Mouse (Mus musculus) mouse trophoblast stem cell (cell line): ENCODE results near the gene Amer2.

ENCODE experiments used
- in situ Hi-C, 2 experiments: fragments of 300-500 bp; cut with MseI, MboI; formaldehyde crosslinking; loops; 2 replicates in 1 of 2; 3 replicates in 1 of 2; pipeline ENCODE4 v1.15.1; 2025

Gene Amer2

DNA sequence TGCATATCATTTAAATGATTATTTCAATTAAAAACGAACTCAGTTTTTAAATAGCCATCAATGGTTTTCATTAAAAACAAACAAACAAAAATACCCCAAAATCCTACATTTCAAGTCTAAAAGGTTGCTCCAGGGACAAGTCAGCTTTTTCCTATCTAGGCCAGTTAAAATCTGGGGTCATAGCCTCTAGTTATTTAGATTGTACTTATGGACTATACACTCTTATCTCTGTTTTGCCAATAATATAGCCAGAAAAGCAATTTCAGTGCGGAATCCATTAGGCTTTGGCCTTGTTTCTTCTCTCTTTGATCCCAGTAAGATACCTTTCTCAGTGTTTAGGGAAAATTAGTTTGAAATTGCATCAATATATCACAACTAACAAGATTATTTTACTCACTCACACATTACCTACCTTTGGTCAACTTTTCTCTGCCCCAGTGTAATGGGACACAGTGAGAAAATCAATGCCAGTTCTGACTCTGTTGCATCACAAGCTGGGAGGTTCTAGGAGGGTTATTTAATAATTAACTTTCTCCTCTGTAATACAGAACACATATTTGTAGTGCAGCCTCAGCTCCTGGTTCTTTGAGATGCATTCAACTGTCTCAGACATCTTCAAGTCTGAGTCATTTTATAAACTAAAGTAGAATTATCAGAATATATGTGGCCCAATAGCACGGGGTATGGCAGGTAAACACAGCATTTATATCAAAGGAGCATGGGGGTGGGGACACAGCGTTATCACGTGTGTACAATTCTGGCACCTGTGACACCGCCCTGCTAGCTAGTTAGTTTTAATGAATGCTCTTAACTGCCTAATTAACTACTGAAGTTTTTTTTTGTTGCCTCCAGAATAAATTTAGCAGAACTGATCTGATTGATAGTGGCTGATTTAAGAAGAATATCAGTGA is 13.8 kb downstream of the Amer2 start:
- in situ Hi-C loops = no loop called here

- in situ Hi-C loops = no loop called here
Measured at GRCm38 (mm10) chr14:60388332-60388731, 15.3 kb downstream of the Amer2 start.

- in situ Hi-C loops = no loop called here
Measured at GRCm38 (mm10) chr14:60392202-60392601, 19.1 kb downstream of the Amer2 start.

- in situ Hi-C loops = no loop called here
Measured at GRCm38 (mm10) chr14:60397321-60397720, 24.3 kb downstream of the Amer2 start.

DNA sequence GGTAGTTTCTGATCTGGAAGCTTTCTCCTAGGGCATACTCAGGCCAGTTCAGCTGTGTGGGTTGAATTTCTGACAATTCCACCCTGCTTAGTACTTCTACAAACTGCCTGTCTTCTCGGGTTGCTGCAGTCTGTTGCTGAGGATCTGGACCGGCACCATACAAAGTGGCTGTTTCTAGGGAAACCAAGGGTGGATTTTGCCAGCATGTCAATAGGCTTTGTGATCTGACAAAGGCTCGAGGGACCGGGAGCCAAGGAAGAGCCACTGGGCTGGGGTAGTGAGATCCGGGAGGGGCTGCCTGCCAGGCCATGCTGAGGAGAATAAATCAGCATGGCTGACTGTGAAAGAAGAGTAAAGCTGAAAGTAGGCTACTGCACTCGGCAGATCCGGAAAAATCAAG is 25.8 kb downstream of the Amer2 start:
- in situ Hi-C loops = no loop called here

DNA sequence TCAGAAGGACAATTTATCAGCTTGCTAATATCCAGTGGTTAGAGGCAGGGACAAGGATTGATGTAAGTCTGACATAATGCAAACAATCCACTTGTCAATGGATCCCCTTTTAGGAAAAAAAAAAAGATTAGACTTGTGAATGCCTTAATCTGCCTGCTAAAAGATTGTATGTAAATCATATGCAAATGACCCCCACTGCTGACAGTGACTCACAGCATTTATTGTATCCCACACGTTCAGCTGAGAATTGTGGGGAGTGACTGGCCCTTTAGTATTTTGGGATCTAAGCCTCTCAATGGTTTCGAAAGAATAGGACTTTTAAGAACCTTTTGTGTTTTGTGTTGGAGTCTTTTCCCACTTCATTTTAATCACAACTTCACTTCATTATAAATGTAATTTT is 30.2 kb downstream of the Amer2 start:
- in situ Hi-C loops = no loop called here

GRCm38 (mm10) chr14:60405829-60406228 is 32.8 kb downstream of the Amer2 start:
- in situ Hi-C loops = no loop called here

- in situ Hi-C loops = no loop called here
Measured at GRCm38 (mm10) chr14:60406543-60406942, 33.5 kb downstream of the Amer2 start.

GRCm38 (mm10) chr14:60407319-60407718 is 34.3 kb downstream of the Amer2 start:
- in situ Hi-C loops = no loop called here

DNA sequence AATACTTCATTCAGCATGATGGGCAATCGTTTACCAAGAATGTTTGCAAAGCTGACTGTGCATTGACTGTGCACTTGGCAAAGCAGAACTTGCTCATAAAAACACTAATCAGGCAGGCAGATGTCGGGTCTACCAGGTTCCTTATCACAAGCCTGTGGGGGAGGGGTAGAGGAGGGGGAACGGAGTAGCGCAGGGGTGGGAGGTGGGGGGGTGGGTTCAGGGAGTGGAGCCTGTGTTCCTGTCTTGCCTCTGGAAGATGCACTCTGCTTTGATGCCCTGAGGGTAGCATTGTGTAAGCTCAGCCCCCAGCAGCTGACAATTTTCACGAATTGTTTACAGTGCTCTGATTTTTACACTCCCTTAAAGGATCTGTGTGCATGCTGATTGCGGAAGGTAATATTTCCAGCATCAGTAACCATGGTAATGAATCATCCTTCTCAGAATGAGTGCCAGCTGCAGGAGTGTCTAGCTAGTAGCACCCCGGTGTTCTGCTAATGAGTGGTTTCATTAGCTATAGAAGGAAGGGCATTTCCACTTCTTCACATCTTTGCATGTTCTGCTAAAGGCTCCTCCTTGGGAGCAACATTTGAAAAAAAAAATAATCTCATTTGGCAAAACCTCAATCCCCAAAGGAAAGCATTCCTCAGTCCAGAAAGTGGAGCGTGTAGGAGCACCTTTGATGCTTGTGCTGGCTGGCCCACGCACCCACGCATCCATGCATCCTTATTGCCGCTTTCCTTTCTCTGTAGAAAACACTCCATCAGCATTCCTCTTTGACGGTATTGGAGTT is 36.8 kb downstream of the Amer2 start:
- in situ Hi-C loops = no loop called here

- in situ Hi-C loops = no loop called here
Measured at GRCm38 (mm10) chr14:60411229-60411628, 38.2 kb downstream of the Amer2 start.

- in situ Hi-C loops = no loop called here
Measured at GRCm38 (mm10) chr14:60414691-60415090, 41.6 kb downstream of the Amer2 start.

- in situ Hi-C loops = no loop called here
Measured at GRCm38 (mm10) chr14:60417924-60418323, 44.9 kb downstream of the Amer2 start.

- in situ Hi-C loops = no loop called here
Measured at GRCm38 (mm10) chr14:60422920-60423319, 49.9 kb downstream of the Amer2 start.

- in situ Hi-C loops = no loop called here
Measured at GRCm38 (mm10) chr14:60424174-60424573, 51.1 kb downstream of the Amer2 start.

DNA sequence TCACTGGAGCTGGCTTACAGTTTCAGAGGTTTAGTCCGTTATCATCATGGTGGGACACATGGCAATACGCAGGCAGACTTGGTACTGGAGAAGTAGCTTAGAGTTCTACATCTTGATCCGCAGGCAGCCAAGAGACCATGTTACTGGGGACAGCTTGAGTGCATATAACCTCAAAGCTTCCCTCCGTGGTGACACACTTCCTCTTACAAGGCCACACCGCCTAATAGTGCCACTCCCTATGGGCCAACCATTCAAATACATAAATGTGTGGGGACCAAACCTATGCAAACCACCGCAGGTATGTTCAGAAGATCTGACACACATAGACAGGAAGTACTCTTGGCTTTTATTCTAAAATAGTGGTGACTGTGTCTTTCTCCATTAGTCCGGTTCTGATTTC is 52.5 kb downstream of the Amer2 start:
- in situ Hi-C loops = no loop called here

GRCm38 (mm10) chr14:60427896-60428295 is 54.8 kb downstream of the Amer2 start:
- in situ Hi-C loops = no loop called here

GRCm38 (mm10) chr14:60429513-60429912 is 56.5 kb downstream of the Amer2 start:
- in situ Hi-C loops = no loop called here

DNA sequence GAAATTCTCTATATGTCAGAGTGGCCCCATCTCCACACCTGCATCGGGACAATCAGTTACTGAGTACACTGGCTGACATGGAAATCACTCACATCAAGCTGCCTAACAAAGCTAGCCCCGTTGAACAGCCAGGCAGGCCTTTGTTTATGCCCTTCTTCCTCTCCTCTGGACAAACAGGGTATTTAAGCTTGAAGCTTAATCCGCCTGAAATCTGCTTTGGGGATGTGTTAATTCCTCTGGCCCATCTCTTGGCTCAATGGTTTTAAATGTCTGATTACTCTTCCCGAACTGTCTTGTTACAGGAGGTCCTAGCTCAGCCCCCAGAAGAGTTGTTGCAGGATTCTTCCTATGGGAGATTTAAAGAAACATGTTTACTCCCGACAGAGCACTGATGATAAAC is 58.5 kb downstream of the Amer2 start:
- in situ Hi-C loops = no loop called here

DNA sequence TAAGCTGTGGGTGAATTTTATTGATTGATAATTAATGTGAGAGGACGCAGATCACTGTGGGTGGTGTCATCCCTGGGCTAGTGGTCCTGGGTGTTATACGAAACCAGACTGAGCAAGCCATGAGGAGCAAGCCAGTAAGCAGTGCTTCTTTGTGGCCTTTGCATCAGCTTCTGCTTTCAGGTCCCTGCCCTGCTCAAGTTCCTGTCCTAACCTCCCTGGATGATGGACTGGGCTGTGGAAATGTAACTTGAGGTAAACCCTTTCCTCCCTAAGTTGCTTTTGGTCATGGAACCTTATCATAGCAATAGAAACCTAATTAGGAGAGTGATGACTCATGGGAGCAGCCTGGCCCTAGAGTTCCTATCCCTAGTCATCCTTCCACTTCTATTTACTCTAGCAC is 59.1 kb downstream of the Amer2 start:
- in situ Hi-C loops = no loop called here

DNA sequence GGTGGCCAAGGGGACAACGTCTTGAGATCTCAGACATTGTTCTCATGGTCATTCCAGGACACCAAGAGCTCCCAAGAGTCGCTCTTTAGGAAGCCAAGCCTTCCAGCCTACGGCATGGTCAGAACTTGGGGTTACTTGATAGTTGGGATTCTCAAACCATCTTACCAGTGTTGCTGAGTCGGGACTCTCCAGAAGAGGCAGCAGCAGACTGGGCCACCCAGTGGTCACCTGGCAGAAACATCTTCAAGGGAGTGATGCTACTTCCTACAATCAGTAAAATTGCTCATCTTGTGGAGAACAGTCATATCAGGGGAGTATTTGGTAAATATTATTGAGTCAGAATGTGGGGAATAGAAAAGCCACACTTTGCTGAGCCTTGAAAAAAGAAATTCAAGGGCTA is 62.5 kb downstream of the Amer2 start:
- in situ Hi-C loops = no loop called here

GRCm38 (mm10) chr14:60436364-60436763 is 63.3 kb downstream of the Amer2 start:
- in situ Hi-C loops = no loop called here
